Mouse (Mus musculus) forebrain, embryonic 12.5 days (tissue): Measurements from ENCODE around the gene Spag9. TPM values are rescaled to one million over a fixed set of nuclear protein-coding genes. Genes with fewer than 3 reads are reported as not detected.
A peak's percentile ranks its signal among the peaks of the same experiment; 100 is the strongest.

ENCODE experiments used
- ATAC-seq: fragments of 200-750 bp; cut with Nextera tagmentation; 2 replicates; pipeline ENCODE4 v1.8.0; 2017; ENCODE audit warnings: moderate TSS enrichment; ENCODE audit not compliant: low FRiP score
- H3K27ac ChIP-seq: fragments of 300-500 bp; sonication (generic); 2 replicates; pipeline ENCODE4 v1.5.1; 2016; ENCODE audit warnings: mild to moderate bottlenecking
- H3K27me3 ChIP-seq: fragments of 300-500 bp; sonication (generic); 2 replicates; pipeline ENCODE4 v1.6.1; 2016; ENCODE audit warnings: mild to moderate bottlenecking
- H3K36me3 ChIP-seq: fragments of 300-500 bp; sonication (generic); replicated peaks from 2 replicates; pipeline ENCODE4 v1.6.1; 2016; ENCODE audit warnings: mild to moderate bottlenecking
- H3K4me1 ChIP-seq: fragments of 300-500 bp; sonication (generic); 2 replicates; pipeline ENCODE4 v1.6.1; 2016
- H3K4me2 ChIP-seq: fragments of 300-500 bp; sonication (generic); 2 replicates; pipeline ENCODE4 v1.6.1; 2016; ENCODE audit warnings: mild to moderate bottlenecking, moderate library complexity
- H3K4me3 ChIP-seq: fragments of 300-500 bp; sonication (generic); replicated peaks from 2 replicates; pipeline ENCODE4 v1.5.1; 2016; ENCODE audit warnings: mild to moderate bottlenecking
- H3K9ac ChIP-seq: fragments of 300-500 bp; sonication (generic); 2 replicates; pipeline ENCODE4 v1.6.1; 2016; ENCODE audit warnings: mild to moderate bottlenecking
- H3K9me3 ChIP-seq: fragments of 300-500 bp; sonication (generic); 2 replicates; pipeline ENCODE4 v1.6.1; 2016
- WGBS: fragments of 180-500 bp; shearing (Covaris S2); methylation state at CpG from one replicate; pipeline ENCODE4 v1.1.7; 2016; 5-methylcytosine and 5-hydroxymethylcytosine counted together
- polyA plus RNA-seq: library from polyadenylated mRNA; unstranded; fragments of >200 nt; fragmentation: Nextera tagmentation; extraction: Ambion mirVana; gene quantifications from 2 replicates; pipeline ENCODE4 v1.2.1, GENCODE M21; 2016

Gene Spag9
- polyA plus RNA-seq, 1 experiment from 2014 or later: 124 TPM

GRCm38 (mm10) chr11:93988328-93989062 is 7.4 kb upstream of the Spag9 start:
- H3K4me3 ChIP-seq: no peak overlapping the region
- no peak for ATAC-seq
- H3K27ac ChIP-seq: no peak overlapping the region
- H3K4me2 ChIP-seq: no peak overlapping the region
- no peaks in the 10 kb centered on the region for H3K4me1 ChIP-seq
- no peaks in the 10 kb centered on the region for H3K9me3 ChIP-seq
- peaks cover 4% of the 10 kb centered on the region for H3K27me3 ChIP-seq
- WGBS: 70% methylated on average over 12 of the region's 12 CpGs
- no peak overlapping the region for H3K9ac ChIP-seq
- H3K36me3 ChIP-seq: no peaks in the 10 kb centered on the region

- Histone ChIP-seq H3K36me3 (no peaks in the 10 kb centered on the region), H3K9ac (no peak overlapping the region), H3K27me3 (peaks cover 4% of the 10 kb centered on the region), H3K27ac (no peak overlapping the region), H3K9me3 (no peaks in the 10 kb centered on the region), H3K4me2 (peak overlapping the region; percentile 87; the same call in 1 of the 2 replicates), H3K4me1 (peaks cover 35% of the 10 kb centered on the region), H3K4me3 (peak overlapping the region; percentile 69; the same call in 1 of the 2 replicates)
- 63% methylated on average over 5 of the region's 5 CpGs for WGBS
- ATAC-seq: no peak
Observed at GRCm38 (mm10) chr11:93994531-93994930, 1.4 kb upstream of the Spag9 start.

DNA sequence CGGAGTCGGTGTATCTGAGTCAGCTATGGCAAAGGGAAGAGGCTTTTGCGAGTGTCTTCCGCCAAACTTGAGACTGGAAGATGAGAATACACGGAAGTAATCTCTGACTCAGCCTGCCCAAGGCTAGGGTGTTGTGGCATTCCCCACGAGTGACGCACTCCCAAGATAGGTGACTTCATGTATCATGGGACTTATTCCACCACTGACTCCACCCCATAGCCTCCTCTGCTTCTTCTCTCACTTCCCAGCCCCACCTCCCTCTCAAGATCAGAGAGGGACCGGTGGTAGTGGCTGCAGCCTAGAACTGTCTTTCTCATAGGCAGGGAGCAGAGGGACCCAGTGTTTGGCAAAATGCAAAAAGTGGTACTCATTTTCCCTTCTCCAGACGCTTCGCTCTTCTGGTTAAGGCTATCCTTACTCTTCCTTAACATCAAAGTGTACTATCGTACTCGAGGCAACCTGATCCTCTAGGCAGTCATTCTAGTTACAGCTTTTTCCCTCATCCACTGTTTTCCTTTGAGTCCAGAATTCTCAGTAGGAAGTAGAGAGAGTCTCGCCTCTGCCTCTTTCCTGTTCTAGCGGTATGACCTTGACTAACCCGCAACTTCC is 676 bp upstream of the Spag9 start:
- Histone ChIP-seq H3K4me3 (peak overlapping the region; percentile 69), H3K4me2 (peak overlapping the region; percentile 87), H3K9ac (peak overlapping the region; percentile 68), H3K4me1 (peaks cover 35% of the 10 kb centered on the region), H3K27ac (peak overlapping the region; percentile 88), H3K9me3 (no peaks in the 10 kb centered on the region), H3K36me3 (no peaks in the 10 kb centered on the region), H3K27me3 (peaks cover 4% of the 10 kb centered on the region)
- WGBS: 10% methylated on average over 15 of the region's 15 CpGs
- ATAC-seq: peak; percentile 30; the same call in 1 of the 2 replicates

- Histone ChIP-seq H3K4me2 (peak overlapping the region; percentile 87), H3K27me3 (peaks cover 4% of the 10 kb centered on the region), H3K4me3 (peak overlapping the region; percentile 69), H3K9ac (peak overlapping the region; percentile 89), H3K27ac (peak overlapping the region; percentile 88), H3K4me1 (peaks cover 35% of the 10 kb centered on the region), H3K36me3 (no peaks in the 10 kb centered on the region), H3K9me3 (no peaks in the 10 kb centered on the region)
- ATAC-seq: no peak; the same call in 1 of the 2 replicates
- under 1% methylated on average over 58 of the region's 58 CpGs for WGBS
Observed at GRCm38 (mm10) chr11:93996306-93997140, 632 bp downstream of the Spag9 start.

GRCm38 (mm10) chr11:93997141-93997775 is 1.4 kb downstream of the Spag9 start:
- Histone ChIP-seq H3K4me3 (peak overlapping the region; percentile 69), H3K4me1 (peaks cover 35% of the 10 kb centered on the region), H3K36me3 (0 out of 2 replicates have a peak, but pooled peaks cover under 1% of the 10 kb centered on the region), H3K9ac (peak overlapping the region; percentile 89), H3K4me2 (peak overlapping the region; percentile 87), H3K27ac (no peak overlapping the region), H3K9me3 (no peaks in the 10 kb centered on the region), H3K27me3 (peaks cover 4% of the 10 kb centered on the region)
- ATAC-seq: no peak
- 27% methylated on average over 13 of the region's 13 CpGs for WGBS

- Histone ChIP-seq H3K36me3 (0 out of 2 replicates have a peak, but pooled peaks cover 3% of the 10 kb centered on the region), H3K27me3 (no peaks in the 10 kb centered on the region), H3K9ac (no peak overlapping the region), H3K4me1 (peaks cover 35% of the 10 kb centered on the region), H3K4me2 (no peak overlapping the region), H3K9me3 (no peaks in the 10 kb centered on the region), H3K27ac (no peak overlapping the region), H3K4me3 (no peak overlapping the region)
- no peak for ATAC-seq
Observed at GRCm38 (mm10) chr11:93999276-93999675, 3.4 kb downstream of the Spag9 start.

DNA sequence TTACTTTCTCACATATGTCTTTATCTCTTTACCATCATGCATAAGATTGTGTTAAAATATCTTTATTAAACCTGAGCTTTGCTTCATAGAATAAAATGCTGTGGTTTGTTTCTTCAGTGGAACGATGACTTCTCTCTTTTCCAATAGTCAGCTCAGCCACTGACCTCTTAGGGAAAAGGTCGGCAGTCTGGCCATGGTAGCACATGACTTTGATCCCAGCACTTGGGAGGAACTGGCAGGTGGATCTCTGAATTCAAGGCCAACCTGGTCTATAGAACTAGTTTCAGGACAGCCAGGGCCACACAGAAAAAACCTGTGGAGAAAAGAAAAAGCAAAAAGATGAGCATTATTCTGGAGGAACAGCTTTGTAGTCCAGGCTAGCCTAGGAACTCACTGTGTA is 7.5 kb downstream of the Spag9 start:
- no peak overlapping the region for H3K27ac ChIP-seq
- H3K27me3 ChIP-seq: no peaks in the 10 kb centered on the region
- H3K4me1 ChIP-seq: peaks cover 10% of the 10 kb centered on the region; the same call in 1 of the 2 replicates
- H3K4me2 ChIP-seq: no peak overlapping the region
- H3K4me3 ChIP-seq: no peak overlapping the region
- 0 out of 2 replicates have a peak, but pooled peaks cover 3% of the 10 kb centered on the region for H3K36me3 ChIP-seq
- WGBS: 98% methylated on average over 2 of the region's 2 CpGs
- no peak overlapping the region for H3K9ac ChIP-seq
- H3K9me3 ChIP-seq: no peaks in the 10 kb centered on the region
- ATAC-seq: no peak

GRCm38 (mm10) chr11:94019091-94019490 is 23.2 kb downstream of the Spag9 start:
- no peaks in the 10 kb centered on the region for H3K4me1 ChIP-seq
- no peak overlapping the region for H3K4me3 ChIP-seq
- no peaks in the 10 kb centered on the region for H3K27me3 ChIP-seq
- H3K9me3 ChIP-seq: no peaks in the 10 kb centered on the region
- WGBS: 92% methylated on average over 5 of the region's 5 CpGs
- no peak for ATAC-seq
- H3K4me2 ChIP-seq: no peak overlapping the region
- H3K36me3 ChIP-seq: peaks cover 10% of the 10 kb centered on the region
- no peak overlapping the region for H3K9ac ChIP-seq
- H3K27ac ChIP-seq: no peak overlapping the region

DNA sequence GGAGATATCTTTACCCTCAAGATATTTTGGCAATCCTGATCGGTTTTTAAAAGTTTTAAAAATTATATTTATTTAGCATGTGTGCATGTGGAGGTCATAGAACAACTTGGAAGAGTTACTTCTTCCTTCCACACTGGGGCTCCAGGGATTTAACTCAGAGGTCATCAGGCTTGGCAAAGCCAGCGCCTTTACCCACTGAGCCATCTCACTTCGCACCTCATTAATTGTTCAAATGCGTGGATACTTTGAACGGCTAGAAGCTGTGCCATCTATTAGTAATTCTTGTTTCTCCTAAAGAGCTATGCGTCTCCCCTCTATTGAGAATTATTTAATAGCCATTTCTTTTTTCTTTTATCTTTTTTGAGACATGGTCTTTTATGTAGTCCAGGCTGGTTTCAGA is 24.5 kb downstream of the Spag9 start:
- Histone ChIP-seq H3K9me3 (no peaks in the 10 kb centered on the region), H3K36me3 (peaks cover 10% of the 10 kb centered on the region), H3K4me2 (no peak overlapping the region), H3K27ac (no peak overlapping the region), H3K27me3 (no peaks in the 10 kb centered on the region), H3K4me1 (no peaks in the 10 kb centered on the region), H3K4me3 (no peak overlapping the region), H3K9ac (no peak overlapping the region)
- 74% methylated on average over 6 of the region's 6 CpGs for WGBS
- no peak for ATAC-seq

DNA sequence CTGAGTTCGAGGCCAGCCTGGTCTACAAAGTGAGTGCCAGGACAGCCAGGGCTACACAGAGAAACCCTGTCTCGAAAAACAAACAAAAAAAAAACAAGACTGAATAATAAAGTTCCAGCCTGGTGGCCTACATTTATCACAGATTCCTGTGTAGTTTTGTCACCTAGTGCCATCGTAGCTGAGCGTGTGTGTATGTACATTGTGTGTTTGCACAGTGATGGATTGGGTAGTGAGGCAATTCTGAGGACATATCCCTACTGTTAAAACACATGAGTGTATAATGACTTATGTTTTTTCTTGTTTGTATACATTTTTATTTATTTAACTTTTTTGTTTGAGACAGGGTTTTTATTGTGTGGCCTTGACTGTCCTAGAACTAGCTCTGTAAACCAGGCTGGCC is 30.4 kb downstream of the Spag9 start:
- WGBS: 96% methylated on average over 4 of the region's 4 CpGs
- Histone ChIP-seq H3K9ac (no peak overlapping the region), H3K9me3 (no peaks in the 10 kb centered on the region), H3K4me1 (no peaks in the 10 kb centered on the region), H3K27me3 (no peaks in the 10 kb centered on the region), H3K36me3 (no peaks in the 10 kb centered on the region), H3K4me2 (no peak overlapping the region), H3K4me3 (no peak overlapping the region), H3K27ac (no peak overlapping the region)
- no peak for ATAC-seq

DNA sequence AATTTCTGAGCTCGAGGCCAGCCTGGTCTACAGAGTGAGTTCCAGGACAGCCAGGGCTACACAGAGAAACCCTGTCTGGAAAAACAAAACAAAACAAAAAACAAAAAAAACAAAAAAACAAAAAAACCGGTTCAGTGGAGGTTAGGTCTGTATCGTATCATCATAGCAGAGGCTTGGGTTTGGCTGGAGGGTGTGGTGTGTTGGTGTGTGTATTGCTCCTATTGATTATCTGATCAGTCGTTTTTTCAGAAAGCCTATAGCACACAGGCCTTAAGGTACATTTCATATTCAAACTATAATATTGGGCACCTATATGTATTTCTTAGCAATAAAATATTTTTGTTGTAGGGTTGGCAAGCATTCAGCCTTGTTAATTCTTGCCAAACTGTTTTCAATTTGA is 36.2 kb downstream of the Spag9 start:
- 87% methylated on average over 4 of the region's 4 CpGs for WGBS
- H3K27ac ChIP-seq: no peak overlapping the region
- H3K36me3 ChIP-seq: no peaks in the 10 kb centered on the region
- no peak overlapping the region for H3K4me3 ChIP-seq
- no peak overlapping the region for H3K4me2 ChIP-seq
- H3K27me3 ChIP-seq: no peaks in the 10 kb centered on the region
- no peaks in the 10 kb centered on the region for H3K4me1 ChIP-seq
- H3K9me3 ChIP-seq: no peaks in the 10 kb centered on the region
- no peak overlapping the region for H3K9ac ChIP-seq
- no peak for ATAC-seq

DNA sequence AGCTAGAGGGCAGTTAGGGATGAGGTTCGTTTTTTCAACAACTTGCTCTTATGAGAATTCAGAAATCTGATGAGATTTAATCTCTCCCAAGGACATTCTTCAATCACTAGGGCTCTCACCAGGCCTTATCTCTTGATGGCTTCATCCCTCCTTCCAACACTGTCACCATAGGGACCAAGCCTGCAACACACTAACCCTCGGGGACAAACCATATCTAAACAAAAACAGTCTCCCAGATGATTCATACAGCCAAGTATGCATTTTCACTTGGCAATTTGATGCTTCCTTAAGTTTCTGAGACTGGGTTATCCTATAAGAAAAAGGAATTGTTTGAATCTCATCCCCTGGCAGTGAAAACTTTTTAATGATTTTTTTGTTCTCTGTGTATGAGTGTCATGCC is 37.1 kb downstream of the Spag9 start:
- Histone ChIP-seq H3K4me1 (no peaks in the 10 kb centered on the region), H3K4me2 (no peak overlapping the region), H3K9me3 (no peaks in the 10 kb centered on the region), H3K27me3 (no peaks in the 10 kb centered on the region), H3K27ac (no peak overlapping the region), H3K36me3 (no peaks in the 10 kb centered on the region), H3K9ac (no peak overlapping the region), H3K4me3 (no peak overlapping the region)
- no peak for ATAC-seq
- WGBS: 83% methylated on average over 2 of the region's 2 CpGs
